Mouse (Mus musculus): ENCODE data around the gene Ldlr.

DNA sequence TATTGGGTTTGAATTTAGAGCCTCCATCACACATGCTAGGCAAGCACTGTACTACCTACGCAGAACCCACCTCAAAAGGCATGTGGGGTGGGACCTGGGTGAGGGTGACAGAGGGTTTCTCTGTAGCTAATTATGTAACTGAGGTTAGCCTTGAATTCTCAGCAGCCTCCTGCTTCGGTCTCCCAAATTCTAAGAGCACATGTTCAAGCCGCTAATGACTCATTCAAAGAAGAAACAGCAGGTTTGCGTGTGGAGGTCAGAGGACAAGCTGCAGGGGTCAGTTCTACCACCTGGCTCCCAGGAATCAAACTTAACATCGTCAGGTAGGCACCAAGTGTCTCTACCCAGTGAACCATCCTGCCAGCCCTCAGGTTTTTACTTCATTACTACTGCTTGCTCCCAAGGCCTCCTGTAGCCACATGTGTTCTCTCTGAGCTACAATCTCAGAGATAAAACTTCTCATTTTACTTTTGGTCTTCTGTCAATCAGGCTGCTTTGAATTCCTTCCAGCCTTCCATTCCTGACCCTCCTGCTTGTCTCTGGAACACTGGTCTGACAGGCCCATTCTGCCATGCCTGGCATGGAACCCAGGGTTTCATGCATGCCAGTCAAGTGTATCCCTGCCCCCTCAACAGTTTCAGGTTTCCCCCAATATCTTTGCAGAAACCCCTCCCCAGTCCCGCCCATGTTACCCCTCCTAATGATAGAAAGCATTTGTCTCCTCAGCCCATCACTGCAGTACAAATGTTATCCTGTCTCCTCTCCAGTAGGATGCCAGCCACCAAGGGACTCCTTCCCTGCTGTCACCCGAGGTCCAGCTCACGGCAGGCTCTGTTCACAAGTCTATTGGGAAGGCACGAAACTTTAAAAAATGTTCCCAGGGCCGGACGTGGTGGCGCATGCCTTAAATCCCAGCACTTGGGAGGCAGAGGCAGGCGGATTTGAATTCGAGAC lies 35.6 kb downstream of the Ldlr start:
- TF ChIP-seq CTCF (conservative IDR thresholded peaks at IDR 0.05; ENCODE audit: low read length), result no peak
- TF ChIP-seq POU5F1 (IDR thresholded peaks at IDR 0.05; ENCODE audit: borderline replicate concordance, low read length), result no peak
- TF ChIP-seq NANOG (IDR thresholded peaks at IDR 0.05; ENCODE audit: borderline replicate concordance, low read length), result no peak

Measured in E14TG2a.4 (cell line).